Mouse (Mus musculus) frontal cortex, postnatal 14 days (tissue): ENCODE measurements at regions not wholly inside any gene's neighbourhood (a gene's known extent, or its start where the extent isn't known, plus 50 kb on each side); places are given as distances from the start of the nearest gene placed in this dataset.
"Not testable (repeated sequence)": the region's sequence is repeated elsewhere in the genome, so short reads cannot be mapped to it uniquely, and the experiment has no call there.

Experiments
- DNase-seq, 2 experiments: peaks; one replicate each; pipeline ENCODE4 v3.0.0; 2022; ENCODE audit warnings: low spot score in 2 of 2

DNA sequence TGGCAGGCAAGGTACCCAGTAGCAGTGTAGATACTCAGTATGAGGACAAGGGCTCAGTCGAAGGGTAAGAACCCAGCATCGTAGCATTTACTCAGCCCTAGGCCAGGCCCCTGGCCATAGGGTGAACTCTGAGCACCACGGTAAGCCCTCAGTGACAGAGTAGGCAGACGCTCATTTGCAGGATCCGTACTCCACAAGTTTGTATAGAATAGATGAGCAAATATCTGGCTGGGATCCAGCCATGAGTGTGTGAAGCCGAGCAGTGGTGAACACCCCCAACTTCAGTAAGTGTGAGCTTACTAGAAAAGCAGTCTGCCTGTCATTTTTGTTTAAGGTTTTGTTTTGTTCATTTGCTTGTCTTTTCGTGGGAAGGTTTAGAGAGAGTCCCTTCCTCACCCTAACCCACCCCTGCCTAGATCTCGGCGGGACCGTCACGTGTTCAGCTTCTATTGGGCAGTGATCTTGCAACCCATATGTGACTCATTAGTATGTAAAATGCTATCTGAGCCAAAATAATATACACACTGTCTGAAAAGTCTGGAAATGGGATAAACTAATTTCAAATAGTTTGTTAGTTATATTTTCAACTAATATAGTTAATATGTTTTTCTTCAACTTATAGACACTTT, 76.3 kb downstream of the Gm5447 start:
- no peak for DNase-seq

GRCm38 (mm10) chr13:31051586-31051985, 77.6 kb downstream of the Gm5447 start:
- DNase-seq: not testable (repeated sequence)

GRCm38 (mm10) chr13:31054356-31054755, 80.4 kb downstream of the Gm5447 start:
- DNase-seq: no peak

GRCm38 (mm10) chr13:31055376-31056083, 81.5 kb downstream of the Gm5447 start:
- no peak for DNase-seq

- DNase-seq: no peak
These were observed 82.3 kb downstream of the Gm5447 start for GRCm38 (mm10) chr13:31056154-31056871.

DNA sequence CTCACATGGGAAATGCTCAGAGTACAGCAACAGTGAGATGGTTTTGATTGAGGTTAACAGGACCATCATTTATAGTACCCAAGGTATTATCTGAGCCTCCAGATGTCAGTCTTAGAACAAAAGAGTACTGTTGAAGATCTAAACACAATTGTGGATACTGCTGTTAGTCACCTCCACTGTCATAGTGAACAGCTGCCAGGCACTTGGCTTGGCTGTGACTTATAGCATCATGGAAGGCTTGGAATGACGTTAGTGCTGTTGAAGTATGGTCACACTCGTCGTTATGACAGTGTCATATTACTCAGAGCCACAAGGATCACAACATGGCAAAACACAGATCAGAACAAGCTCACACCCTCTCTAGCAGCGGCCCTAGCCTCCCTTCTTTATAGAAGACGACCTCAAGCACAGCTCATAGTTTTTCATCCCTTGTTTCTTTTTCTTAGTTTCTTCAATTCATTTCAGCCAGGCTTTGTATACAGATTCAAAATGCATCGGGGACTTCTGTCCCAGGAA, 87.0 kb downstream of the Gm5447 start:
- no peak for DNase-seq

DNA sequence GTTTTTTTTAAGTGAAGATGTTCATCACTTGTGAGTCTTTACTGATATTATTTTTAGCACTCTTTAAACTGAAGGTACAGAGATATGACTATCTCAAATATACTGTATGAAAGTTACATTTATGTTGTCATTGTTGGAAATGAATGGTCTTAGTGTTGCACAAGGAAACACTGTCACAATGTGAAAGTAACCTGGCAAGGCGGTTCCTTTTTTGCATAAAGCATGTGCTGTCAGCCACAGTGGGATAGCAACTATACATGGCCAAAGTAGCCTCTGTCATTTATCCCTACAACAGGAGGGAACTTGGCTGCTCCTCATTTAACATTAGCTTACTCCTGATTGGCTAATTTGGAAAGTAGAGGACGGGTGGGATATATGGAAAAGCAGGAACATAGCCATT, 94.3 kb downstream of the Gm5447 start:
- DNase-seq: no peak

DNA sequence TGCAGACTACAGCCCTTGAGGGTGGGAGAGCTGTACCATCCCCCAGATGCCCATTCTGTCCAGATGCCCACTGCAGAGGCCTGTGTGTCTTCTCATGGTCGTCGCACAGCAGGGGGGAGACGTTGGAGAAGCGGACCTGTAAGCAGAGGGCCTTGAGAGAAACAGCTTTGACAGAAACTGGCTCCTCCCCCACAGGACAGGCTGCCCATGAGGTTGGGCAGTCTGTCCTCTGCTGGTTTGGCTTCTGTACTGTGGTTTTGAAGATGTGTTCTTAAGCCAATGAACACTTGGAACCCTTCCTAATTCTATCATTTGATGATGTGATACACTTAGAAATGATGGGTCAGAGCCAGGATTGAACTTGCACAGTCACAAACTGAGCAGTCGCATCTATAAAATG, 102.5 kb downstream of the Gm5447 start:
- DNase-seq: no peak

DNA sequence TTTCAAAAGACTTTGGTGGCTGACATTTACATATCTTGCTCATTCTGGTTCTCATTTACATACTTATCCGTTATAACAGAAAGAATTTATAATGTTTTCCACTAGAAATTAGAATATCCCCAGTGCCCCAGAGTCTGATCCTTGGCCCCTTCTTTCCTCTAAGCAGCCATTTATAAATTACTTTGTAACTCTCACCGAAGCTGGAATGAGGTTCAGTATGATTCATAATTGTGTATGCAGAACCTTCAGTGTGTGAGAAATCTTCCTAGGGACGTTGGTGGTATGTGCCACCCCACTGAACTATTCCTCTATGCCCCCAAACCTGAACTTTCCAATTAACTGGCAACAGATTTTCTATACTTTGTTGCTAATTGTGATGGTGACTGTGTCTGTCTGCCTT, 104.7 kb downstream of the Gm5447 start:
- no peak for DNase-seq

- DNase-seq: no peak
These were observed 106.2 kb downstream of the Gm5447 start for GRCm38 (mm10) chr13:31080215-31080614.

GRCm38 (mm10) chr13:31082448-31083140, 108.6 kb downstream of the Gm5447 start:
- DNase-seq: peak in 1 of 2 experiments; percentile 51

DNA sequence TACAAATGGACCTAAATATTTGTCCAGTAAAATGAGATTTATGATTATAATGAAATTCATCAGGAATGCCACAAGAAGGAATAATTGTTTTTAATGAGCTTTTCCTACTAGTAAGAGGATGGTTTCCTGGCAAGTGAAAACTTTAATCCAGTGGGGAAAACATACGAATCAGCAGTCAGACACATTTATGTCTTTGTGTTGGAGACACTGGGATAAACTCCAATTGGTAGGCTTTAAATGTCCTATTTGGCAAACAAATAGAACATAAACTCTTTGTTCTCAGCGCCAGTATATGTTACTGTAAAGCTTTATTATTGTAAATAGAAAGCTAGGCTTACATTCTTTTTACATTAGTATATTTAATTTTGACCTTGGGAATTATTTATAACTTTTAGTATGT, 127.0 kb downstream of the Gm5447 start:
- DNase-seq: no peak

- DNase-seq: no peak
These were observed 133.4 kb downstream of the Gm5447 start for GRCm38 (mm10) chr13:31107434-31107833.

- no peak for DNase-seq
These were observed 135.2 kb downstream of the Gm5447 start for GRCm38 (mm10) chr13:31109231-31109630.

DNA sequence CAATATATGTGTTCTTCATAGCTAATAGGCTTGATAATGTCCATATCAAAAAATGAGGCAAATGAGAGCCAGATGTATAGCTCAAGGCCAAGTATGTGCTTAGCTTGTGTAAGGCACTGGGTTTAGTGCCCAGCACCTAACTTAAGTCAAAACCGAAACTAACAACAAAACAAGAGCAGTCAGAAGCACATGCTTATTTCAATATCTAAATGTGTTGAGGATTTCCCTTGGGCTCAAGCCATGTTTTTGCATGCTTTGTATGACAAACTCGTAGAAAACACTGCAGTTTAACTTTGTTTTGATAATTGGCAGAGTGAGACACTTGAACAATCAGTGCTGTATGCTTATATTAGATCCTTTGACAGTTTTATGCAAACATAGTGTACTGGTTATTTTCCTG, 148.7 kb downstream of the Gm5447 start:
- DNase-seq: no peak

- no peak for DNase-seq
These were observed 150.7 kb downstream of the Gm5447 start for GRCm38 (mm10) chr13:31124547-31125216.

DNA sequence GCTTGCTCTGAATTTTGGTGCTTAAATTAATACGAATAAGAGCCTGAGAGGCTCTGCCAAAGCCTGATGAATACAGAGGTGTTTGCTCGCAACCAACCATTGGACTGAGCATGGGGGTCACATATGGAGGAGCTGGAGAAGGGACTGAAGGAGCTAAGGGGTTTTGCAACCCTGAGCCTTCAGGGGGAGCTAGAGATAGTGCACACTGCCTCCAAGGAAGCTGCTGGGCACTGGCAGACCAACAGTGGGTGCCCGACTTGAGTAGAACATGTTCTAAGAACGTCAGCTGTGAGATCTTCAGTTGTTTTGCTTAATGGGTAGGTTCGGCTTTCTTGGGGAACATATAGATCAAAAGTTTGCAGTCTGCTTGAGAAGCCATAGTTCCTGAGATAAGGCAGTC, 158.5 kb downstream of the Gm5447 start:
- no peak for DNase-seq

GRCm38 (mm10) chr13:31139686-31140085, 165.7 kb downstream of the Gm5447 start:
- DNase-seq: no peak

DNA sequence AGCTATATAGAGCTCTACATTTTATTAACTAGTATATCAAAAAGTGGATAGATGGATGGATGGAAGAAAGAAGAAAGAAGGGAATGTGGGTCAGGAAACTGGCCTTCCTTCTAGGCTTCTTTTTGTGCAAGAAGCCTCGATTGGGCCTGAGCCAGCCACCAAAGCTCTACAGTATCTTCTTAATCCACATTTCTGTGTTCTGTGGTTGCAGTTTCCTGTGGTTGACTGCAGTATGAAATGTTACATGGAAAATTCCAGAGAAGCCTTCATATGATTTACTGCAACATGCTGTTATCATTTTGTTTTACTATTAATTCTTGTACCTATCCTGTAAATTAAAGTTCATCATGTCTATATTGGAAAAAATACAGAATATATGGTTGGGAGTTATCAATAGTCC, 173.3 kb downstream of the Gm5447 start:
- DNase-seq: no peak

DNA sequence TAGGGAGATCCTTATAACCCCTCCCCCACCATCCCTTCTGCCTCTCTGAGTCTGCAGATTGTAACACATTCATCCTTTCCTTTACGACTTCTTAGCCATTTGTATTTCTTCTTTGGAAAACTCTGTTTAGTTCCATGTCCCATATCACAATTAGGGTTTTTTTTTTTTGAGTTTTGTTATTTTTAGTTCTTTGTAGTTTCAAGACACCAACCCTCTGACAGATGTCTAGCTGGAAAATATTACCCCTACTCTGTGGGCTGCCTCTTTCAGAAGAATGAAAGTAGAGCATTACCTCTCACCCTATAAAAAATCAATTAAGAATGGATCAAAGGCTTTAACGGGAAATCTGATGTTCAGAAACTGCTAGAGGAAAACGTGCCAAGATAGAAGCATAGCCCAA, 180.1 kb downstream of the Gm5447 start:
- DNase-seq: no peak

GRCm38 (mm10) chr13:31163878-31164495, 190.0 kb downstream of the Gm5447 start:
- DNase-seq: no peak
